Comparison of ENCODE assay signal across 13 mouse cellular contexts in the genomic region with DNA sequence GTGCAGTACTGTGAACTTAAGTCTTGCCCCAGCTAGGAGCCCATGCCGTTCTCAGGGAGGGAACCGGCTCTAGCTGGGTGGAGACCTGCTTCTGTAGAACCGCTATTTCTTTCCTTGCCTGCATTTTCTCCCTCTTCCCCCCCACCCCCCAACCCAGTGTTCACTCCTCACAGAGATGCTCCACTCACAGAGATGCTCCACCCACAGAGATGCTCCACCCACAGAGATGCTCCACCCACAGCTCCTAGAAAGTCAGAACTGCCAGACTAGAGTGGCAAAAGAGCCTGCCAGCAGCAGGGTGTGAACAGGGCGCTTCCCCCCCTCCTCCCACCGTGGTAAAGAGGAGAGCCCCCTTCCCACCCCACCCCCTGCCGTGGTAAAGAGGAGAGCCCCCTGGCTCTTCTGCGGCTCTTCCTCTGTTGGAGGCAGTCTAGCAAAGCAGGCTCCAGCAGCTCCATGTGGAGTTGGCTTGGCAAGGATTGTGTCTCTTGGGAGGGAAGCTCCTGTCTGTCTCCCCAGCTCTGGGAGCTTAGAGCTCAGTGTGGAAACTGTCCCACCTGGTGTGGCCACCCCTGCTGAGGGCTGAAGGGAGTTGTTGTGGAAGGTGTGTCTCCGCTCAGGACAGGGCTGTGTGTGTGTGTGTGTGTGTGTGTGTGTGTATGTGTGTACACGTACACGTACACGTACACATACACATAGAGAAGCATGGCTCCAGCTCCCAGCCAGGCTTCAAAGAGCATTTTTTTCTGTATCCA. TPM values are rescaled to one million over a fixed set of nuclear protein-coding genes. Genes with fewer than 3 reads are reported as not detected.
DNase-seq lines count a peak whose midpoint lies in the region; ATAC-seq lines count a peak whose summit lies in the region.
"Had no signal": no experiment of that assay in that cellular context is flagged by ENCODE, and none has a peak within 500 bp of the region (broad histone marks: within the 10 kb centered on the region; RNA-seq: fewer than 3 reads in every experiment).

No protein-coding gene starts in this region.

- H3K27ac ChIP-seq in forebrain, embryonic 16.5 days (ENCODE audit: low read length) = no peak overlapping the region
- no peak overlapping the region for H3K27ac ChIP-seq in forebrain, embryonic 10.5 days
- no peak overlapping the region for H3K27ac ChIP-seq in limb, embryonic 11.5 days (replicated peaks; ENCODE audit: low read depth, low read length)
- no peak overlapping the region for H3K27ac ChIP-seq in limb, embryonic 10.5 days
- peak overlapping the region; percentile 3; the same call in 1 of the 2 replicates for H3K27ac ChIP-seq in embryonic facial prominence, embryonic 13.5 days
- H3K27ac ChIP-seq: hindbrain, embryonic 15.5 days; kidney, postnatal 0 days; midbrain, embryonic 12.5 days had no signal

- peaks cover 10% of the 10 kb centered on the region; the same call in 1 of the 2 replicates for H3K36me3 ChIP-seq in forebrain, embryonic 16.5 days (ENCODE audit: control insufficient read depth, insufficient read depth)
- peaks cover 69% of the 10 kb centered on the region for H3K36me3 ChIP-seq in forebrain, embryonic 10.5 days (replicated peaks)
- H3K36me3 ChIP-seq in limb, embryonic 11.5 days (ENCODE audit: control insufficient read depth, insufficient read depth, low read length) = peaks cover 15% of the 10 kb centered on the region; the same call in 1 of the 2 replicates
- H3K36me3 ChIP-seq in limb, embryonic 10.5 days = peaks cover 72% of the 10 kb centered on the region
- H3K36me3 ChIP-seq in embryonic facial prominence, embryonic 13.5 days = peaks cover 64% of the 10 kb centered on the region

- peak; percentile 55; the same call in 1 of the 2 replicates for ATAC-seq in forebrain, embryonic 16.5 days
- 0 out of 2 replicates have a peak, but pooled peaks have one; percentile 17 for ATAC-seq in limb, embryonic 11.5 days (ENCODE audit: insufficient number of reproducible peaks, low FRiP score, low TSS enrichment, low read depth)
- no peak for ATAC-seq in embryonic facial prominence, embryonic 13.5 days (ENCODE audit: insufficient number of reproducible peaks, insufficient read depth, low FRiP score, low TSS enrichment, low read depth)

- H3K4me2 ChIP-seq in forebrain, embryonic 16.5 days (ENCODE audit: low read length) = no peak overlapping the region
- no peak overlapping the region for H3K4me2 ChIP-seq in limb, embryonic 11.5 days (ENCODE audit: low read depth, severe bottlenecking)
- H3K4me2 ChIP-seq in embryonic facial prominence, embryonic 13.5 days = no peak overlapping the region
- H3K4me2 ChIP-seq: hindbrain, embryonic 15.5 days; midbrain, embryonic 12.5 days had no signal

- H3K27me3 ChIP-seq in forebrain, embryonic 16.5 days (replicated peaks; ENCODE audit: control insufficient read depth, insufficient read depth, low read length) = no peaks in the 10 kb centered on the region
- H3K27me3 ChIP-seq in forebrain, embryonic 10.5 days (ENCODE audit: poor library complexity, severe bottlenecking) = no peaks in the 10 kb centered on the region
- no peaks in the 10 kb centered on the region for H3K27me3 ChIP-seq in limb, embryonic 11.5 days (ENCODE audit: control insufficient read depth, insufficient read depth, low read length)
- no peaks in the 10 kb centered on the region for H3K27me3 ChIP-seq in limb, embryonic 10.5 days (ENCODE audit: low read depth, poor library complexity, severe bottlenecking)
- no peaks in the 10 kb centered on the region for H3K27me3 ChIP-seq in embryonic facial prominence, embryonic 13.5 days
- H3K27me3 ChIP-seq: hindbrain, embryonic 15.5 days; midbrain, embryonic 12.5 days had no signal

- 67% methylated on average over 11 of the region's 11 CpGs for WGBS in forebrain, embryonic 16.5 days
- 75% methylated on average over 11 of the region's 11 CpGs for WGBS in forebrain, embryonic 10.5 days
- WGBS in limb, embryonic 11.5 days = 69% methylated on average over 11 of the region's 11 CpGs
- 73% methylated on average over 11 of the region's 11 CpGs for WGBS in limb, embryonic 10.5 days
- WGBS in embryonic facial prominence, embryonic 13.5 days = 72% methylated on average over 11 of the region's 11 CpGs

- H3K4me3 ChIP-seq in forebrain, embryonic 16.5 days (replicated peaks; ENCODE audit: low read length) = no peak overlapping the region
- H3K4me3 ChIP-seq in forebrain, embryonic 10.5 days = no peak overlapping the region
- H3K4me3 ChIP-seq in limb, embryonic 11.5 days (ENCODE audit: low read depth, low read length) = no peak overlapping the region
- no peak overlapping the region for H3K4me3 ChIP-seq in limb, embryonic 10.5 days
- no peak overlapping the region for H3K4me3 ChIP-seq in embryonic facial prominence, embryonic 13.5 days
- H3K4me3 ChIP-seq: erythroblast, embryonic 14.5 days; hindbrain, embryonic 15.5 days; midbrain, embryonic 12.5 days had no signal

- peaks cover 2% of the 10 kb centered on the region; the same call in 1 of the 2 replicates for H3K4me1 ChIP-seq in forebrain, embryonic 16.5 days (replicated peaks; ENCODE audit: control insufficient read depth, insufficient read depth, low read length)
- H3K4me1 ChIP-seq in forebrain, embryonic 10.5 days = peaks cover 6% of the 10 kb centered on the region; the same call in 1 of the 2 replicates
- H3K4me1 ChIP-seq in limb, embryonic 11.5 days (ENCODE audit: control insufficient read depth, insufficient read depth, low read length) = no peaks in the 10 kb centered on the region
- H3K4me1 ChIP-seq in limb, embryonic 10.5 days = peaks cover 6% of the 10 kb centered on the region; the same call in 1 of the 2 replicates
- peaks cover 5% of the 10 kb centered on the region for H3K4me1 ChIP-seq in embryonic facial prominence, embryonic 13.5 days
- H3K4me1 ChIP-seq: hindbrain, embryonic 15.5 days; midbrain, embryonic 12.5 days had no signal

- H3K9ac ChIP-seq in forebrain, embryonic 16.5 days (replicated peaks; ENCODE audit: low read depth, low read length) = no peak overlapping the region
- H3K9ac ChIP-seq in limb, embryonic 11.5 days (ENCODE audit: low read length) = no peak overlapping the region
- no peak overlapping the region for H3K9ac ChIP-seq in embryonic facial prominence, embryonic 13.5 days
- H3K9ac ChIP-seq: hindbrain, embryonic 15.5 days; midbrain, embryonic 12.5 days had no signal

- no peak for DNase-seq in forebrain, embryonic 10.5 days (ENCODE audit: extremely low spot score, low spot score)
- no peak for DNase-seq in limb, embryonic 11.5 days (ENCODE audit: low spot score)
- DNase-seq in limb, embryonic 10.5 days (ENCODE audit: low spot score) = no peak
- DNase-seq in lung, postnatal 4 days = peak; percentile 36 to 40
- no peak for DNase-seq in natural killer cell, adult 2 months (ENCODE audit: low spot score in 2 of 2)
- DNase-seq in ovary, adult 18-20 months (ENCODE audit: low spot score) = no peak
- DNase-seq: thymus, adult 2 months had no signal

- no peaks in the 10 kb centered on the region for H3K9me3 ChIP-seq in forebrain, embryonic 16.5 days (ENCODE audit: control insufficient read depth, low read length)
- H3K9me3 ChIP-seq in forebrain, embryonic 10.5 days = no peaks in the 10 kb centered on the region
- H3K9me3 ChIP-seq in limb, embryonic 11.5 days (ENCODE audit: control insufficient read depth, low read length) = no peaks in the 10 kb centered on the region
- H3K9me3 ChIP-seq in limb, embryonic 10.5 days (replicated peaks) = no peaks in the 10 kb centered on the region
- H3K9me3 ChIP-seq in embryonic facial prominence, embryonic 13.5 days = no peaks in the 10 kb centered on the region
- H3K9me3 ChIP-seq: hindbrain, embryonic 15.5 days; midbrain, embryonic 12.5 days had no signal

RNA-seq across cellular contexts. Expression of gene Chmp4b, which starts 41.9 kb away (rescaled TPM):
- polyA plus RNA-seq in forebrain, embryonic 16.5 days (2015; fragmentation: Nextera tagmentation; extraction: Ambion mirVana) = 18.5 and 19.5 TPM in 2 replicates
- 12.9 and 13.4 TPM in 2 replicates for polyA plus RNA-seq in forebrain, embryonic 10.5 days (2016; fragmentation: Nextera tagmentation; extraction: Ambion mirVana)
- polyA plus RNA-seq in limb, embryonic 11.5 days (2014; fragmentation: Nextera tagmentation; extraction: Ambion mirVana) = 12.8 and 13.7 TPM in 2 replicates
- 13.6 and 14.6 TPM in 2 replicates for polyA plus RNA-seq in limb, embryonic 10.5 days (2016; fragmentation: Nextera tagmentation; extraction: Ambion mirVana)
- 32.8 and 34.7 TPM in 2 replicates for polyA plus RNA-seq in embryonic facial prominence, embryonic 13.5 days (2015; fragmentation: Nextera tagmentation; extraction: Ambion mirVana)

Comparison
In these comparisons a context has a peak if more than half of its experiments do, and no peak if none do; other contexts are left out.
1. DNase-seq: peak in lung, postnatal 4 days (2 of 2); none in forebrain, embryonic 10.5 days (single experiment), limb, embryonic 11.5 days (single experiment), limb, embryonic 10.5 days (single experiment), natural killer cell, adult 2 months (0 of 2) and ovary, adult 18-20 months (single experiment).